8 mouse cellular contexts compared by ENCODE assay signal in genomic region chr1:74713099-74713858, GRCm38 (mm10). TPM values are rescaled to one million over a fixed set of nuclear protein-coding genes. Genes with fewer than 3 reads are reported as not detected.
DNase-seq lines count a peak whose midpoint lies in the region; ATAC-seq and TF ChIP-seq lines count a peak whose summit lies in the region.

TSS of gene Cyp27a1 (plus strand) at chr1:74713574.

- H3K4me3 ChIP-seq in forebrain, embryonic 15.5 days = peak within 1 kb of the TSS; percentile 37
- H3K4me3 ChIP-seq in lung, embryonic 15.5 days = peak within 1 kb of the TSS; percentile 45
- peak within 1 kb of the TSS; percentile 36 for H3K4me3 ChIP-seq in neural tube, embryonic 15.5 days (replicated peaks)

- no peak within 1 kb of the TSS for H3K27ac ChIP-seq in forebrain, embryonic 15.5 days (replicated peaks)
- H3K27ac ChIP-seq in lung, embryonic 15.5 days = no peak within 1 kb of the TSS
- H3K27ac ChIP-seq in neural tube, embryonic 15.5 days (replicated peaks) = no peak within 1 kb of the TSS

- TF ChIP-seq POLR2A in brain, embryonic 14.5 days (IDR thresholded peaks at IDR 0.05; ENCODE audit: borderline replicate concordance, extremely low read depth, insufficient read depth, insufficient read length, poor library complexity, severe bottlenecking) = no peak

- peaks cover 12% of the 10 kb centered on the region for H3K4me1 ChIP-seq in forebrain, embryonic 15.5 days
- peaks cover 6% of the 10 kb centered on the region; the same call in 1 of the 2 replicates for H3K4me1 ChIP-seq in lung, embryonic 15.5 days
- peaks cover 11% of the 10 kb centered on the region for H3K4me1 ChIP-seq in neural tube, embryonic 15.5 days

- no peak for ATAC-seq in forebrain, embryonic 15.5 days (replicated peaks)
- ATAC-seq in lung, embryonic 15.5 days (ENCODE audit: borderline replicate concordance, extremely low read depth, low FRiP score, low TSS enrichment) = peak; percentile 64; the same call in 1 of the 2 replicates
- no peak for ATAC-seq in neural tube, embryonic 15.5 days (ENCODE audit: low FRiP score)
- no peak for ATAC-seq in erythroid progenitor cell, adult 5-6 weeks (replicated peaks; ENCODE audit: low FRiP score, poor library complexity, severe bottlenecking)

- no peak for TF ChIP-seq CTCF in brain, embryonic 14.5 days (IDR thresholded peaks at IDR 0.05; ENCODE audit: borderline replicate concordance, extremely low read depth, insufficient read depth, insufficient read length)

- no peaks in the 10 kb centered on the region for H3K36me3 ChIP-seq in forebrain, embryonic 15.5 days
- no peaks in the 10 kb centered on the region for H3K36me3 ChIP-seq in lung, embryonic 15.5 days
- no peaks in the 10 kb centered on the region for H3K36me3 ChIP-seq in neural tube, embryonic 15.5 days

- intact Hi-C loops in heart, postnatal 14 days (cut with DNase I) = loop anchor here (5.0 kb wide), 1 partner anchor 49 kb away; no protein-coding TSS in a partner anchor

- H3K9ac ChIP-seq in forebrain, embryonic 15.5 days (replicated peaks) = peak within 1 kb of the TSS; percentile 39
- H3K9ac ChIP-seq in lung, embryonic 15.5 days = peak within 1 kb of the TSS; percentile 58
- peak within 1 kb of the TSS; percentile 40 for H3K9ac ChIP-seq in neural tube, embryonic 15.5 days (replicated peaks)

- DNase-seq in ES-CJ7 (ENCODE audit: low read depth, low spot score) = peak; percentile 65
- peak; percentile 49 for DNase-seq in brain, embryonic 14.5 days (ENCODE audit: low read depth)
- peak; percentile 81 to 82 for DNase-seq in heart, postnatal 14 days
- DNase-seq in kidney, postnatal 36 days = peak; percentile 84 to 85

- peak within 1 kb of the TSS; percentile 64 for H3K4me2 ChIP-seq in forebrain, embryonic 15.5 days (replicated peaks)
- H3K4me2 ChIP-seq in lung, embryonic 15.5 days = peak within 1 kb of the TSS; percentile 93
- H3K4me2 ChIP-seq in neural tube, embryonic 15.5 days = peak within 1 kb of the TSS; percentile 69

- H3K9me3 ChIP-seq in forebrain, embryonic 15.5 days = no peaks in the 10 kb centered on the region
- no peaks in the 10 kb centered on the region for H3K9me3 ChIP-seq in lung, embryonic 15.5 days
- no peaks in the 10 kb centered on the region for H3K9me3 ChIP-seq in neural tube, embryonic 15.5 days (replicated peaks)

- H3K27me3 ChIP-seq in forebrain, embryonic 15.5 days = peaks cover 18% of the 10 kb centered on the region; the same call in 1 of the 2 replicates
- H3K27me3 ChIP-seq in lung, embryonic 15.5 days = peaks cover 7% of the 10 kb centered on the region; the same call in 1 of the 2 replicates
- H3K27me3 ChIP-seq in neural tube, embryonic 15.5 days (replicated peaks) = peaks cover 8% of the 10 kb centered on the region; the same call in 1 of the 2 replicates

- 5% methylated on average over 35 of the region's 35 CpGs for WGBS in forebrain, embryonic 15.5 days
- 3% methylated on average over 35 of the region's 35 CpGs for WGBS in lung, embryonic 15.5 days
- 6% methylated on average over 35 of the region's 35 CpGs for WGBS in neural tube, embryonic 15.5 days

RNA-seq across cellular contexts. Expression of gene Cyp27a1, which starts in this region (rescaled TPM):
- 2.0 and 2.1 TPM in 2 replicates for polyA plus RNA-seq in brain, embryonic 14.5 days (2012; rRNA removed)
- 0.91 and 1.6 TPM in 2 replicates for polyA plus RNA-seq in forebrain, embryonic 15.5 days (2015; fragmentation: Nextera tagmentation; extraction: Ambion mirVana)
- total RNA-seq in heart, postnatal 14 days (2021) = 10 to 100 TPM; 10.4 to 17.1 TPM
- 3.0 TPM in 2 replicates for polyA plus RNA-seq in lung, embryonic 15.5 days (2015; fragmentation: Nextera tagmentation; extraction: Ambion mirVana)
- polyA plus RNA-seq in neural tube, embryonic 15.5 days (2015; fragmentation: Nextera tagmentation; extraction: Ambion mirVana) = 2.9 and 3.2 TPM in 2 replicates
- total RNA-seq in erythroid progenitor cell, adult 5-6 weeks (2015; ENCODE audit: low replicate concordance) = 5.4 and 15.5 TPM in 2 replicates
- total RNA-seq in erythroid progenitor cell, adult 5-6 weeks (2017; ENCODE audit: low replicate concordance) = 0.98 and 3.6 TPM in 2 replicates
